Mouse (Mus musculus) embryonic stem cell, embryonic (primary cell): ENCODE measurements around the gene Gm44503.

Experiments used
- CTCF ChIA-PET, 4 experiments: fragments of 300-600 bp in 2 of 4; fragments of 350-600 bp in 2 of 4; sonication (Branson Sonifier 250); formaldehyde crosslinking; loops; one replicate each; lab custom pipeline; 2022; ENCODE audit warnings: inconsistent platforms in 2 of 4; lab: Charles Lee
- POLR2A ChIA-PET, 4 experiments: fragments of 300-600 bp in 2 of 4; fragments of 350-600 bp in 2 of 4; sonication (Branson Sonifier 250); formaldehyde crosslinking; loops; one replicate each; lab custom pipeline; 2022; ENCODE audit warnings: antibody characterized with exemption in 4 of 4, inconsistent platforms in 1 of 4; lab: Charles Lee

The Gm44503 gene

DNA sequence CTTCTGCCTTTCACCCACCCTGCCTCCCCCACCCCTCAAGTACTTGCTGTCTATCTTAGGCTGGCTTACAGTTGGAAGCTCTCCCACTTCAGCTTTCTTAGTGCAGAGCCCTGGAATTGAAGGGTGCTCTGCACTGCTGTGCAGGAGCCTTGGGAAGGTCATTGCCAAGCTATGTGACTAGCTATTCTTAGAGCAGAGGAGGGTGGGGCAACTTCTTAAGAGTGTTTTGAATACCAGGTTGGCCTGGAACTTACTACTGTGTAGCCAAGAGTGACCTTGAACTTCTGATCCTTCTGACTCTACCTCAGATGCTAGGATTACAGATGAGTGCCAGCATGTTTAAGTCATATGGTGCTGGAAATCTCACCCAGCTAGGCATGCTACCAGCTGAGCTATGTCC lies 37.5 kb downstream of the Gm44503 start:
- ChIA-PET POLR2A (interaction anchor here in 3 of 4 experiments (0.6 to 4.8 kb wide), 42 partner anchors 8 to 1769 kb away, joined by 3 to 46 read pairs (median 4); partner anchors contain the start of genes Ccpg1 (in 3 of the 3), Ccpg1os (in 3 of the 3), Dyx1c1 (in 1 of the 3) and Gm20509 (in 1 of the 3)), CTCF (interaction anchor here (0.5 to 3.4 kb wide), 23 partner anchors 8 to 226 kb away, joined by 3 to 14 read pairs (median 3); partner anchors contain the start of genes Ccpg1 (in 1 of the 4), Ccpg1os (in 1 of the 4), Dyx1c1 (in 1 of the 4) and Gm44503 (in 1 of the 4))

DNA sequence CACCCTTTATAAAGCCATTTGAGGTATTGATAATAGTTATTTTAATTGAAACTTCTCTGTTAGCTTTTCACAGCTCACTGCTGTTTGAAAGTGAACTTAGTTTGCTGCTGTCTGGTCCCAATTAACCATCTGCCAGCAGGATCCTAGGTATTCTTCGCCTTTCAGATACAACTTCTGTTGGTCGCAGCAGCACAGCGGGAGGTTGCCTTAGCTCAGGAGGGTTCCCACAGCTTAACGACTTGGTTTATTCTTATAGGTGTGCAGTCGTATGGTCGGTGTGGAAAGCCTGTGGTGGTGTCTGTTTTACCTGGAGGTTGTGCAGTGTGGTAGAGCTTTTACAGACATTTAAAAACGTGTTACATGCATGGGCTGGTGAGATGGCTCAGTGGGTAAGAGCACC lies 38.2 kb downstream of the Gm44503 start:
- ChIA-PET CTCF (interaction anchor here (0.5 to 3.4 kb wide), 17 partner anchors 10 to 227 kb away, joined by 3 to 14 read pairs (median 3); partner anchors contain the start of genes Ccpg1 (in 1 of the 4), Ccpg1os (in 1 of the 4), Dyx1c1 (in 1 of the 4) and Gm44503 (in 1 of the 4)), POLR2A (interaction anchor here in 3 of 4 experiments (0.6 to 4.8 kb wide), 31 partner anchors 7 to 1770 kb away, joined by 3 to 46 read pairs (median 4); partner anchors contain the start of genes Ccpg1 (in 3 of the 3), Ccpg1os (in 3 of the 3), Pigb (in 1 of the 3) and Rsl24d1 (in 1 of the 3))

DNA sequence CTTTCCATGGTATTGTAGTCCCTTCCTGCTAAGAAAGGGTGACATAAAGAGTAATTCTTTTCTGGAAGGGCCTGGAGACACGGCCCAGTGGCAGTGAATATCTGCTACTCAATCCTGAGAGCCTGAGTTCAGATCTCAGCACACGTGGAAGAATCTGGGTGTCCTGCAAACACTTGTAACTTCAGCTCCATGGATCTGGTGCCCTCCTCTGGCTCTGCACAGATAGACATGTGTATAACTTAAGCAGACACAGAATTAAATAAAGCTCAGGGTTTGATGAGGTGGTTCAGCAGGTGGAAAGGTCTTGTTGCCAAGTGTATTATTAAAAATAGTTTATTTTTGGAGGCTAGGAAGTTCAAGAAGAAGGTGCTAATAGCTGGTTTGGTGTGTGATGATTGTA lies 41.8 kb downstream of the Gm44503 start:
- CTCF ChIA-PET = interaction anchor here in 3 of 4 experiments (0.8 to 1.3 kb wide), 5 partner anchors 28 to 57 kb away, joined by 3 to 5 read pairs (median 3); no protein-coding TSS in a partner anchor
- POLR2A ChIA-PET = interaction anchor here in 2 of 4 experiments (0.7 to 1.3 kb wide), 3 partner anchors 8 to 32 kb away, joined by 3 read pairs; partner anchors contain the start of genes Ccpg1 (in 1 of the 2) and Ccpg1os (in 1 of the 2)

DNA sequence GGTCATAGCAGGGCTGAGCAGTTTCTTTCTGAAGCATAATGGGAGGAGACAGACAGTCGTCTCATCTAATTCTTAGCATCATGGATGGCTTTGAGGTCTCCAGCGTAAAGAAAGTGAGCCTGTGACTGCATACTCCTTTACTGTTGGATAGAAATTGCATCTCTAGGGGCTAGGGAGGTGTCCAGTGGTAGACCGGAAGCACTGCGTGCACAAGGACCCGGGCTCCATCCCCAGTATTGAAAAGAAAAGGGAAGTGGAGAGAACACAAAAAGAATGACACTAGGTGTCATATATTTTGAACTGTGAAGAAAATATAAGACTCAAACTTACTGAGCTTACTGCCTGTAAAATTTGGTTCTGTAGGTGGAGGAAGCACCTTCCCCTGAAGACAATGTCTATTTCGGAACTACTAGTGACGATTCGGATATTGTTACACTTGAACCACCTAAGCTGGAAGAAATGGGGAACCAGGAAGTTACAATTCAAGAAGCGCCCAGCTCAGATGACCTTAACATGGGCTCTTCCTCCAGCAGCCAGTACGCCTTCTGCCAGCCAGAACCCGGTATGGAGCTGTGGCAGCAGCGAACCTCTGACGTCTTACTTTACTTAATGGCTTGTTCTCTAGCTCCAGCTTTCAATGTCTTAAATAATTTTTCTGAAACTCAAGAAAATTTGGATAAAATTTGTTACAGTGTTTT lies 42.8 kb downstream of the Gm44503 start:
- ChIA-PET CTCF (interaction anchor here in 3 of 4 experiments (0.6 to 1.0 kb wide), 5 partner anchors 16 to 90 kb away, joined by 3 read pairs; partner anchors contain the start of genes Ccpg1 (in 1 of the 3) and Ccpg1os (in 1 of the 3)), POLR2A (interaction anchor here in 2 of 4 experiments (0.6 to 1.2 kb wide), 3 partner anchors 11 to 16 kb away, joined by 3 to 4 read pairs (median 3); partner anchors contain the start of genes Ccpg1 (in 1 of the 2) and Ccpg1os (in 1 of the 2))

DNA sequence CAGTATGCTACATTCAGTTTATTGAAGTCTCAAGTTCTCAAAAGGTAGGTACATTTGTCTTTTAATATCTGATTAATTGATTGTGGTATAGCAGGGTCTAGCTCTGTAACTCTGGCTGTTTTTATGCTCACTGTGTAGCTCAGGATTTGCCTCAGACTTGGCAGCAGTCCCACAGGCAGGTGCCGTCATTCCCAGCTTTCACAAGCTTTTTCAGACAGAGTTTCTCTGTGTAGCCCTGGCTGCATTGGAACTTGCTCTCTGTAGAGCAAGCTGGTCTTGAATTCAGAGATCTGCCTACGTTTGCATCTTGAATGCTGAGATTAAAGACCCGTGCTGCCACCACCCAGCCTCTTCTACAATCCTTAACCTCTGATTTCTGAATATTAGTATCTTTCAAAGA lies 43.5 kb downstream of the Gm44503 start:
- ChIA-PET POLR2A (interaction anchor here in 2 of 4 experiments (0.6 to 1.2 kb wide), 3 partner anchors 10 to 17 kb away, joined by 3 to 4 read pairs (median 3); partner anchors contain the start of genes Ccpg1 (in 1 of the 2) and Ccpg1os (in 1 of the 2)), CTCF (interaction anchor here in 3 of 4 experiments (0.6 to 0.9 kb wide), 4 partner anchors 17 to 90 kb away, joined by 3 read pairs; partner anchors contain the start of genes Ccpg1 (in 1 of the 3) and Ccpg1os (in 1 of the 3))

DNA sequence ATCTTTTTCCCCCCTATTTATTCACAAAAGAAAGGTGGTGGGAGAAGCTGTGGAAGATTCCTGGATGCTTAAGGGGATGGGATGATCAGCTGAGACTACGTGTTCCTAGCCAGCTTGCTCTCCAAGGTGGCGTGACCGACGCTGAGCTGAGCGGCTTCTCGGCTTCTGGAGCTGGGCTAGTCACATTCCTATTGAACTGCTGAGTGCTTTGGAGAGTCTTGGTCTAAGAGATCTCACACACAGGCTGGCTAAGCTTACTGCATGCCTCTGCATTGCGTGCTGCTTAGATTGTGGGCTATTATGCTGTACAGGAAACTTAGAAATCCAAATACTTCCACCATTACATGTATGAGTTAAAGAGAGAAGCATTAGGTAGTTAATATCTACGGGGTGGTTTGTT lies 45.4 kb downstream of the Gm44503 start:
- POLR2A ChIA-PET = interaction anchor here in 3 of 4 experiments (0.6 to 2.1 kb wide), 6 partner anchors 8 to 109 kb away, joined by 3 to 10 read pairs (median 4); partner anchors contain the start of gene Rsl24d1 (in 1 of the 3)
- CTCF ChIA-PET = interaction anchor here in 2 of 4 experiments (0.5 to 2.2 kb wide), 4 partner anchors 8 to 1239 kb away, joined by 3 to 5 read pairs (median 4); no protein-coding TSS in a partner anchor

DNA sequence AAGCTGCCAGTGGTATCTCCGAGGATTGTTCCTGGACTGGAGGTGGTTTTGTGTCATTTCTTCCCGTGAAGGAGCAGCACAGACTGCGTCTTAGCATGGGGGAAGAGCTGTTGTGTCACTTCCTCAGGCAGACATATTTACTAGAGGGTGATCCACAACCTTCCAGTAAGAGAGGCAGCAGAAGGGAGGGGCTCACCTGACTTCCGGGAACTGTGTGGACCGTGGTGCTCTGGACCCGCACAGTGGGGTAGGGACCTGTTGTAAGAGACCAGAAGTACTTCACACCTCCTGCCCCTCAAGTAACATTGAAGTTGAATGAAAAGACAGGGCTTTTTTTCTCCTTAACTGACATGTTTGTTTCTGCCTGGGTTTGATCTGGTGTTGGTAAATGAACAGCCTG lies 46.5 kb downstream of the Gm44503 start:
- CTCF ChIA-PET = interaction anchor here in 3 of 4 experiments (0.5 to 2.2 kb wide), 3 partner anchors 32 to 49 kb away, joined by 3 to 5 read pairs (median 4); no protein-coding TSS in a partner anchor
- POLR2A ChIA-PET = interaction anchor here in 2 of 4 experiments (0.7 to 2.1 kb wide), 5 partner anchors 8 to 24 kb away, joined by 3 to 10 read pairs (median 4); no protein-coding TSS in a partner anchor

DNA sequence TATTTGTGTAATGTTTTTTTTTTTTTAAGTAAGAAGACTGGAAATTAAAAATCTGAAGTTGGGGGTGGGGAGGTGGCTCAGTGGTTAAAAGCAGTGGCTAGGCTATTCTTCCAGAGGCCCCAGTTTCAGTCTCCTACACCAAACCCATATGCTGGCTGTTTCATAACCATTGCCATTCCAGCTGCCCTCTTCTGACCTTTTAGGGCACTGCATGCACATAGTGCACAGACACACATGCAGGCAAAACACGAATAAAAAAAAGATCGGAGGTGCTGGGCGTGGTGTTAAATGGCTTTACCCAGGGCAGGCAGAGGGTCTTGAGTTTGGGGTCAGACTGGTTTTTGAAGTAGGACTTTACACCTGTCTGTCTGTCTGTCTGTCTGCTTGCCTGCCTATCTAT lies 47.5 kb downstream of the Gm44503 start:
- POLR2A ChIA-PET = interaction anchor here in 2 of 4 experiments (0.9 to 1.5 kb wide), 3 partner anchors 10 to 25 kb away, joined by 3 to 7 read pairs (median 3); partner anchors contain the start of genes Ccpg1 (in 1 of the 2) and Ccpg1os (in 1 of the 2)
- CTCF ChIA-PET = interaction anchor here in 3 of 4 experiments (0.6 to 1.0 kb wide), 3 partner anchors 9 to 88 kb away, joined by 3 to 5 read pairs (median 3); no protein-coding TSS in a partner anchor

DNA sequence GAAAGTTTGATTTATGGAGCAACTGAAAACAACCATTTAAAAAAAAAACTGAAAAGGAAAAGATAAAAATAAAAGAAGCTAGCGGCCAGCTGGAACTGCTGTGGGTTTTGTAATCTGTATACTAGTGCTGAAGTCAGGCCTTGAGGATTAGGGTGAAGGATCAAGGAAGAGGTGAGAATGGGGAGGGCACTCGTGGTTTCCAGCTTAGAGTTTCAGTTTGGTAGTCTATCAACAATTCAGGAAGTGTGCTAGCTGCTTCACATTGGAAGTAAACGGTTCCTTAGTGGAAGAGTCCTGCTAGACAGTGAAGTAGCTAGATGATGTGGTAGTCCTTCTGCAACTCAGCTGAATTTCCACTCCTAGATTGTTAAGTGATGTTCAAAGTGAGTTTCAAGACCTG lies 49.7 kb downstream of the Gm44503 start:
- POLR2A ChIA-PET = interaction anchor here in 2 of 4 experiments (0.7 to 1.7 kb wide), 9 partner anchors 9 to 106 kb away, joined by 3 to 7 read pairs (median 3); no protein-coding TSS in a partner anchor
- CTCF ChIA-PET = no interaction called here

DNA sequence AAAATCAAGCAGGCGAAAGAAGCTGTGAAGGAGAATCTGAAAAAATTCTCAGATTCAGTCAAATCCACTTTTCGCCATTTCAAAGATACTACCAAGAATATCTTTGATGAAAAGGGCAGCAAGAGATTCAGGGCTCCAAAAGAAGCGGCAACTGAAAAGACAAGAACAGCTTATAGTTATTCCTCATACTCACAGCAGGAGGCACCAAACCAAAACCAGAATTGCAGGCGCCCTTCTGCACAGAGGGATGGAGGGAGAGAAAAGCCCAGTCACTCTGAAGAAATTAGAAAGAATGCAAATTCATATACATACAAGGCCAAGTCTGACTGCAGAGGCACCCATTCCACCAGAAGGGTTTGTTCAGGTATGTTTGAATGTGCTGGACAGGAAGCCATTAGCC lies 54.0 kb downstream of the Gm44503 start:
- CTCF ChIA-PET = interaction anchor here in 2 of 4 experiments (1.1 to 2.4 kb wide), 5 partner anchors 14 to 79 kb away, joined by 3 to 7 read pairs (median 4); no protein-coding TSS in a partner anchor
- POLR2A ChIA-PET = interaction anchor here in 3 of 4 experiments (0.6 to 1.6 kb wide), 11 partner anchors 8 to 101 kb away, joined by 3 to 5 read pairs (median 3); partner anchors contain the start of genes Ccpg1 (in 1 of the 3), Ccpg1os (in 1 of the 3) and Rsl24d1 (in 1 of the 3)

DNA sequence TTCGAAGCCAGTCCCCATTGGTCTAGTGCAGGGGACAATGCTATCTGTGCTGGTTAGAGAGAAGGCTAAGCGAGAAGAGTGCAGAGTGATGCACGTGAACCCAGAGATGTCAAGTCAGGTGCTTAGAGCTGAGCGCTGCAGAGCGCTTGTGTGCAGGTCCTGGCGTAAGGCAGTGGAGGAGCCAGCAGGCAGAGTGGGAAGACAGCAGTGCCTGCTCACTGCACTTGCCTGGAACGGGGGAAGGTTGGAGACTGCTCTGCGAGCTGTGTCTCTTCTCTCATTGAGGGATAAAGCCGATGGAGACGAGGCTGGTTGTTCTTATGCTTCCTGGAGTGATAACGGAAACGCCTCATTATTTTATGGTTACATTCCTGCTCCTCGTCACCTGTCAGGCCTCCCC lies 56.1 kb downstream of the Gm44503 start:
- CTCF ChIA-PET = interaction anchor here in 1 of 4 experiments (0.6 kb wide), 1 partner anchor 144 kb away, joined by 5 read pairs; no protein-coding TSS in a partner anchor
- POLR2A ChIA-PET = no interaction called here

DNA sequence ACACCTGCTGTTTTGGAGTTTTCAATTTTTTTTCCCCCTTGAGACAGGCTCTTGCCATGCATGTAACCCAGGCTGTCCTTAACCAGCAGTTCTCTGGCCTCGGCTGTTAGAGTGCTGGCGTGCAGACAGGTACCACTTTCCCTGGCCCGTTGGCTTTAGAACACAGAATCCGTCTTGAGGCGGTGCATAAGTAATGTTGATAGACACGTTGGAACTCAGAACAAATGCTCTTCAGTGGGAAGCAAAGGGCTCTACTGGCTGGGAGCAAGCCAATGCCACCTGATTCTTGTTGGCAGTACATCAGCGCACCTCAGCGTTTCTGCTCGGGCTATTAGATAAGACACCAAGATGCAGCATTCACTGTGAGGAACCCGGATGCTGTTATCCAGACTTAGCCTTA lies 61.2 kb downstream of the Gm44503 start:
- POLR2A ChIA-PET = interaction anchor here in 1 of 4 experiments (1.4 kb wide), 2 partner anchors 11 to 23 kb away, joined by 3 read pairs; no protein-coding TSS in a partner anchor
- CTCF ChIA-PET = no interaction called here

DNA sequence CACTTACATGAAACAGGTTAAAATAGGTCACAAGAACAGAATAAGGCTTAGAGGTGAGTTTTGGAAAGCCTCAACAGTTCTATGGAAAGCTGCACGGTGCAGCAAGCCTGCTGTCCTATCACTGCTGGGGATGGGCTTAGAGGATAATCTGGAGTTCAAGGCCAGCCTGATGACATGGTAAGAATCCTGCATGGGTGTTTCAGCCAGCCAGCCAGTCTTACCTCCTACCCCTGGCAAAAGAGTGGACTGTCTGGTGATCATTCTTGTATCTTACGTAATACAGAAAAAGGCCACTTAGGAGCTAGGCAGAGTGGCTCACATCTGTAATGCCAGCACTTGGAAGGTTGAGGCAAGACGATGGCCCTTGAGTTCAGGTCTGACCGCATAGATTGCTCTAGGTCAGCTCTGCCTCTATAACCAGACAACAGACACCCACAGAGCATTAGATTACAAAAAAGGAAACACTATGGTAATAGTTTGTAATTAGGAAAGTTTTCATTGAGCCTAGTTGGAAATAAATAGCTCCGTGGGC lies 62.0 kb downstream of the Gm44503 start:
- ChIA-PET CTCF (interaction anchor here in 1 of 4 experiments (0.6 kb wide), 1 partner anchor 64 kb away, joined by 3 read pairs; no protein-coding TSS in a partner anchor), POLR2A (interaction anchor here in 1 of 4 experiments (0.8 to 1.4 kb wide), 3 partner anchors 10 to 24 kb away, joined by 3 read pairs; no protein-coding TSS in a partner anchor)

DNA sequence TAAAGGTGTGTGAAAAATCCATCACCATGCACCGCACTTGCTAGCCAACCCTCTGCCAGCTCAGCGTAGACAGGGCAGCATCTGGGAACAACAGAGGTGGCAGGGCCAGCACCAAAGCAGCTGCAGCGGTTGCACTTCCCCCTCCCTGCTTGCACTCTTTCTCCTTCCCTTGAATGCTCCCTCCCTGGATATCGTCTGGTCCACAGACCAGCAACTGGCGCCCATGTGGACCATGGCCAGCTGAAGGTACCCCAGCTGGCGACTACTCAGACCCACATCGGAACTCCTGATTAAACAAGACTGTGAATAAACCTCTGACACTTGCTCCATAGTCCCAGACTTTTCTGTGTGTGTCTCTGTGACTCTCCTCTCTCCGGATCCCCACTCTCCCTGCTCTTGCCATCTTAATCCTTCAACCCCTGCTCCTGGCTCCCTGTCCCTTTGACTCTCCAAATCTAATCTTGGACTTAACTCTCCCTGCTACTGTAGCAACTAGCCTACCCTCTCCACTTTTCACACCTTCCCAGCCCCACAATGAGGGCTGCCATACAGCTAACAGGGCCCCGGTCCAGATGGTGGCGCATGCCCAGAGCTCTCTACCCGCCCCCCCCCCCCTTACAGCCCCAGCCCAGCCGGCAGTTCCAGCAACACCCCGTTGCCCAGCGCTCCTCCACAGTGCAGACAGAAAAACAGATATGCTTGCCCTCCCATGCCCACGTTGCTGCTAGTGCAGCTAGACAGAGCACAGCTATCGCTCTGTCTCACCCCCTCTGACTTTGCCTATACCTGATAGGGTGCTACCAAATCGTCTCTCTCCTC lies 67.4 kb downstream of the Gm44503 start:
- ChIA-PET POLR2A (interaction anchor here in 2 of 4 experiments (0.5 to 2.2 kb wide), 10 partner anchors 11 to 66 kb away, joined by 3 to 11 read pairs (median 4); partner anchors contain the start of genes Pigb (in 1 of the 2) and Rab27a (in 1 of the 2)), CTCF (interaction anchor here in 3 of 4 experiments (0.6 to 1.9 kb wide), 13 partner anchors 9 to 947 kb away, joined by 3 to 9 read pairs (median 3); no protein-coding TSS in a partner anchor)

DNA sequence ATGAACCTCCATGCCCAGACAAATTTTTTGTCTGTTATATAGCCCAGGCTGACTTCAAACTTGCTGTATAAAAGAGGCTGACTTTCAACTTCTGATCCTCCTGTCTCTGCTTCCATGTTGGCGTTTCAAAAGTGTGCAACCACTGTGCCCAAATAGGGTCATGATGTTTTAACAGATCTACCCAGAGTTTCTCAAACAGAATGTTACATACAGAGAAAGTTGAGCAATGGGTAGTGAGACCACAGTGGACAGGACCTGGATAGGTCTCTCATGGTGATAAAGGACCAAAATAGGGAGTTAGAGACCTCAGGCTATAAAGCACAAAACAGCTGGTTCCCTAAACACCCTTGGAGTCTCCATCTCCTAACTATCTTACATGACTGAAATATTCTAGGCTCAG lies 71.8 kb downstream of the Gm44503 start:
- ChIA-PET POLR2A (interaction anchor here in 2 of 4 experiments (1.3 to 1.4 kb wide), 2 partner anchors 9 to 15 kb away, joined by 4 to 5 read pairs; partner anchors contain the start of gene Rab27a (in 1 of the 2)), CTCF (interaction anchor here in 1 of 4 experiments (2.5 to 3.7 kb wide), 2 partner anchors 14 to 61 kb away, joined by 7 to 18 read pairs; partner anchors contain the start of gene Rab27a)

DNA sequence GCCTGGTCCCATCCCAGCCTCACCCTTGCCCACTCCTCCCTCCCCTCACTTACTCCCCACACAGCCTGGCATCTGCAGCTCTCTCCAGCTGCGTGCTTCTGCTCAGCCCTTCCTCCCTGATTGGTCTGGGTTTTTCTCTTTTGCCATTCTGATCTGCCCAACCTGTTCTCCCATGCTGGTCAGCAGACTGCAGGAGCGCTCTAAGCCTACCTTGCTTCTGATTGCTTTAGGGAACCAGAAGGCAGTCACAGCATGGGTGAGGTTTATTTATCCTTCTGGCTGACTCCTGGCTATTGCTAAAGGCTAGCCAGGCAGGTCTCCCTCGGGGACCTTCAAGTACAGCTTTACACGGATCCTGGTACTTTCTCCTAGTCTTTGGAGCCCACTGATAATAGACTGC lies 72.8 kb downstream of the Gm44503 start:
- ChIA-PET POLR2A (interaction anchor here in 1 of 4 experiments (1.4 kb wide), 1 partner anchor 14 kb away, joined by 4 read pairs; the partner anchor contains the start of gene Rab27a), CTCF (interaction anchor here in 1 of 4 experiments (2.5 to 3.7 kb wide), 2 partner anchors 13 to 60 kb away, joined by 7 to 18 read pairs; partner anchors contain the start of gene Rab27a)
